Mouse (Mus musculus): ENCODE measurements around the gene Arhgef11. TPM values are rescaled to one million over a fixed set of nuclear protein-coding genes. Genes with fewer than 3 reads are reported as not detected.

Arhgef11 gene
- total RNA-seq, 2 experiments from 2014 or later = 57.2 to 60.8 TPM

Small RNA genes lying within 50 kb of the gene (microRNA-seq; reads per million reads assigned to microRNA genes)
- gene Gm24109 = 0 reads per million in 2 experiments

Other genes with a start within 250 kb of the Arhgef11 start
- under 1 TPM in 1 of 2 experiments, not detected in 1; 0.24 TPM for gene Fcrl1, start 241.2 kb upstream of the Arhgef11 start, total RNA-seq (2021)
- gene Fcrl5, start 181.8 kb upstream of the Arhgef11 start, total RNA-seq (2021) = under 1 TPM in 1 of 2 experiments, not detected in 1; 0.18 TPM
- 10 to 100 TPM; 18.0 to 18.2 TPM for gene Etv3, start 92.2 kb upstream of the Arhgef11 start, total RNA-seq (2021)
- under 1 TPM; 0.60 to 0.81 TPM for gene Lrrc71, start 131.1 kb downstream of the Arhgef11 start, total RNA-seq (2021)
- gene Ntrk1, start 177.6 kb downstream of the Arhgef11 start, total RNA-seq (2021) = under 1 TPM; 0.29 to 0.41 TPM
- under 1 TPM; 0.12 to 0.35 TPM for gene Insrr, start 179.4 kb downstream of the Arhgef11 start, total RNA-seq (2021)
- 1 to 10 TPM; 7.4 to 8.2 TPM for gene Pear1, start 206.7 kb downstream of the Arhgef11 start, total RNA-seq (2021)
- gene Sh2d2a, start 229.2 kb downstream of the Arhgef11 start, total RNA-seq (2021) = not detected